Mouse (Mus musculus) intestine, embryonic 16.5 days (tissue): ENCODE measurements around the gene Pnpla8. TPM values are rescaled to one million over a fixed set of nuclear protein-coding genes. Genes with fewer than 3 reads are reported as not detected.

ENCODE experiments used
- microRNA-seq: library from miRNA; unstranded; fragments of <30 nt; microRNA quantifications from one replicate; pipeline ENCODE4, GENCODE M21; 2016
- polyA plus RNA-seq: library from polyadenylated mRNA; unstranded; fragments of >200 nt; fragmentation: Nextera tagmentation; extraction: Ambion mirVana; gene quantifications from 2 replicates; pipeline ENCODE4 v1.2.1, GENCODE M21; 2015

Gene Pnpla8
- polyA plus RNA-seq, 1 experiment from 2014 or later, result 56.6 TPM

Small RNA genes lying within 50 kb of the gene (microRNA-seq; reads per million reads assigned to microRNA genes)
- 1.1 reads per million for gene Mir5627

Other genes starting within 250 kb of the Pnpla8 start
- 24.3 and 34.1 TPM in 2 replicates for gene Dnajb9, start 11.0 kb upstream of the Pnpla8 start, polyA plus RNA-seq
- gene Nrcam, start 107.5 kb downstream of the Pnpla8 start, polyA plus RNA-seq, result 2.6 and 3.6 TPM in 2 replicates